Mouse (Mus musculus): ENCODE data around the gene Tmem245. TPM values are rescaled to one million over a fixed set of nuclear protein-coding genes. Genes with fewer than 3 reads are reported as not detected.
A peak's percentile ranks its signal among the peaks of the same experiment; 100 is the strongest.

The Tmem245 gene
- polyA plus RNA-seq, 1 experiment from 2014 or later: 23.1 TPM

DNA sequence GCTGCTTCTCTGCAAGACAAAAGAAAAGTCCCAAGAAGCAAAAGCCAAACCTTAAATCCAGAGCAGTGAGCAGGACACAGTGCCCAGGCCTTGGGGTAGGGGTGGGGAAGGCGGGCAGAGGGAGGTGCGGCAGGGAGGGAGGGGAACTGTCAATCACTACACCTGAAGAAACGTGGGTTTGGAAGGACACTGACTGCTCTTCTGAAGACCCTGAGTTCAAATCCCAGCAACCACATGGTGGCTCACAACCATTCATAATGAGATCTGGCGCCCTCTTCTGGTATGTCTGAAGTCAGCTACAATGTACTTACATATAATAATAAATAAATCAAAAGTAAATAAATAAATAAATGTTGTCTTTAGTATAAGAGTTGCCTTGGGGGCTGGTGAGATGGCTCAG, 102.3 kb downstream of the Tmem245 start:
- Histone ChIP-seq H3K36me3 (peaks cover 20% of the 10 kb centered on the region), H3K4me1 (replicated peaks) (peaks cover 9% of the 10 kb centered on the region), H3K27me3 (replicated peaks) (no peaks in the 10 kb centered on the region), H3K27ac (ENCODE audit: poor library complexity, severe bottlenecking) (no peak overlapping the region), H3K9me3 (replicated peaks) (peaks cover 6% of the 10 kb centered on the region), H3K4me3 (no peak overlapping the region), H3K4me2 (no peak overlapping the region), H3K9ac (no peak overlapping the region)
- 88% methylated on average over 4 of the region's 4 CpGs for WGBS
- ATAC-seq (ENCODE audit: insufficient number of reproducible peaks, low FRiP score): no peak

DNA sequence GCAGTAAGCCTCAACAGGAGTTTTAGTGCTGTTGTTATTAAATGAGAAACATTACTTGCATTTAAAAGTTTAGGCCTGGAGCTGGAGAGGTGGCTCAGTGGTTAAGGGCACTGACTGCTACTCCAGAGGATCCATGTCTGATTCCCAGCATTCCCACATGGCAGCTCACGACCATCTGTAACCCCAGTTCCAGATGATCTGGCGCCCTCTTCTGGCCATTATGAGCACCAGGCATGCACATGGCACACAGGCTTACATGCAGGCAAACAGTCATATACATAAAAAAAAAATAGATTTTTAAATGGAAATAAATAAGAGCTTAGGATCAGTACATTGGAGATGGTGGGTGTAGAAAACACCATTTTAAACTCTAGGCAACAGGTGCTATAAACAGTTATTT, 103.3 kb downstream of the Tmem245 start:
- 87% methylated on average over 2 of the region's 2 CpGs for WGBS
- Histone ChIP-seq H3K9ac (no peak overlapping the region), H3K4me2 (no peak overlapping the region), H3K27me3 (replicated peaks) (no peaks in the 10 kb centered on the region), H3K4me1 (replicated peaks) (peaks cover 9% of the 10 kb centered on the region), H3K27ac (ENCODE audit: poor library complexity, severe bottlenecking) (no peak overlapping the region), H3K36me3 (peaks cover 20% of the 10 kb centered on the region), H3K9me3 (replicated peaks) (peaks cover 6% of the 10 kb centered on the region), H3K4me3 (no peak overlapping the region)
- no peak for ATAC-seq (ENCODE audit: insufficient number of reproducible peaks, low FRiP score)

DNA sequence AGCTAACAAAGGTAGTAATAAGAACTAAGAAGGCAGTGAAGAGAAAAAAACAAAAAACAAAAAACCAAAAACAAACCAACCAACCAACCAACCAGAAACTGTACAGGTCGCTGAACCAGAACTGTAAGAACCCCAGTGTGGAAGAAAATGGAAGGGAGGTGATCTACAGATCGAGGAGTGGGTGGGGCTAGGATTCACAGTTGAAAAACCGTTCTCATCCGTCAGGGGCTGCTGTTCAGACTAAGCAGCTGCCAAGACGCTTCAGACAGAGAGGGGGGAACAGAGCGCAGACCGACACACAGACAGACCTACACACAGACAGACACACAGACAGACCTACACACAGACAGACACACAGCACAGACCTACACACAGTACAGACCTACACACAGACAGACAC, 104.7 kb downstream of the Tmem245 start:
- Histone ChIP-seq H3K4me2 (no peak overlapping the region), H3K27ac (ENCODE audit: poor library complexity, severe bottlenecking) (peak overlapping the region; percentile 63), H3K4me1 (replicated peaks) (peaks cover 9% of the 10 kb centered on the region), H3K36me3 (peaks cover 25% of the 10 kb centered on the region), H3K4me3 (no peak overlapping the region), H3K27me3 (replicated peaks) (no peaks in the 10 kb centered on the region), H3K9me3 (replicated peaks) (peaks cover 6% of the 10 kb centered on the region), H3K9ac (no peak overlapping the region)
- ATAC-seq (ENCODE audit: insufficient number of reproducible peaks, low FRiP score): no peak
- WGBS: 82% methylated on average over 7 of the region's 7 CpGs

DNA sequence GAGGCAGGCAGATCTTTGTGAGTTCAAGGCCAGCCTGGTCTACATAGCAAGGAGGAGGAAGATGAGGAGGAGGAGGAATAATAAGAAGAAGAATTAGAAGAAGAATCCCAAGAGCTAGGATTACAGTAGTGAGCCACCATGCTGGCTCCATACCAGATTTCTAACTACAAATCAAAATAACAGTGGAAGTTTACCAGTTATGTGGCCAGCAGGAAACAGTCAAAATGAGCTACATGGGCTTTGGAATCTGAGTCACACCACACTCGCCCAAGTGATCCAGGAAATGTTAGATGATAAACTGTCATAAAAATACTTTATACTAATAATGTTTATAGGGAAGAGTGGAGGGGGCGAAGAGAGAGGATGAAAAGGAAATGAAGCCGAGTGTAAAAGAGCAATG, 106.9 kb downstream of the Tmem245 start:
- Histone ChIP-seq H3K4me3 (no peak overlapping the region), H3K4me2 (no peak overlapping the region), H3K36me3 (peaks cover 27% of the 10 kb centered on the region), H3K9me3 (replicated peaks) (peaks cover 6% of the 10 kb centered on the region), H3K27me3 (replicated peaks) (no peaks in the 10 kb centered on the region), H3K9ac (no peak overlapping the region), H3K27ac (ENCODE audit: poor library complexity, severe bottlenecking) (no peak overlapping the region), H3K4me1 (replicated peaks) (0 out of 2 replicates have a peak, but pooled peaks cover 3% of the 10 kb centered on the region)
- no peak for ATAC-seq (ENCODE audit: insufficient number of reproducible peaks, low FRiP score)
- 82% methylated on average over 3 of the region's 3 CpGs for WGBS

DNA sequence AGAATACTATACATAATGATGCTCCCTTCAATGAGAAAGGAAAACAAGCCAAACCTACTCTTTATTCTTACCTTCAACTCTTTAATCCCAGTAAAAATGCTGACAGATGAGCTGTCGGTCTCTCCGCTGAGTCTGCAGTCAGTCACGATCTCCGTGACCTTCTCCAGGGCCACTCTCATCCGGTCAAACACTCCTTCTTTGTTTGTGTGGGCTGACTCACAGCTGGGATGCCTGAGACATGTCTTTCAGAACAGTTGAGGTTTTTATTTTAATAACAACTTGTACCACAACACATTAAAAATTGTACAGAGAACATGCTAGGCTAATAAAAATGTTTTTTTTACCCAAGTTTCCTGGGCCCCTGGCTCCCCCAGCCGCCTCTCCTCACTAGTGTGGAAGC, 109.6 kb downstream of the Tmem245 start:
- Histone ChIP-seq H3K27me3 (replicated peaks) (no peaks in the 10 kb centered on the region), H3K36me3 (peaks cover 18% of the 10 kb centered on the region; the same call in 1 of the 2 replicates), H3K4me2 (no peak overlapping the region), H3K4me1 (replicated peaks) (0 out of 2 replicates have a peak, but pooled peaks cover 2% of the 10 kb centered on the region), H3K27ac (ENCODE audit: poor library complexity, severe bottlenecking) (no peak overlapping the region), H3K4me3 (no peak overlapping the region), H3K9me3 (replicated peaks) (no peaks in the 10 kb centered on the region), H3K9ac (no peak overlapping the region)
- WGBS: 68% methylated on average over 6 of the region's 6 CpGs
- ATAC-seq (ENCODE audit: insufficient number of reproducible peaks, low FRiP score): no peak

DNA sequence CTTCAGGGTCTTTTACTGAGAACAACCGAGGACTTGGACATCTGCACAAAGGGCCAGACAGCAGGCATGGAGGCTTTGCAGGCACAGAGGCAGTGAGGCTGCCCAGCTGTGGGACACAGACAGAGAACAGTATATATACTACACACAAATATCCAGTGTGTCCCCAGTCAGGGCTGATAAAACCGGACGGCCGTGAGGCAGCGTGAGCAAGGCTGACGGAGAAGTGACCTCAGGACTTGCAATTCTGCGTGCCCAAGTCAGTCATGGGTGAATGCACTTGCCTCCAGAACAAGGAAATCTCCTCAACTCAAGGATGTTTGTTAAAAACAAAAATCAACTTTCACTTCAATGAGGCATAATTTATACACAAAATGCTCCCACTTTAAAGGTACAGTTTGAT, 115.2 kb downstream of the Tmem245 start:
- 60% methylated on average over 7 of the region's 7 CpGs for WGBS
- H3K27ac ChIP-seq (ENCODE audit: poor library complexity, severe bottlenecking): 0 out of 2 replicates have a peak overlapping the region, but pooled peaks have one; percentile 30

DNA sequence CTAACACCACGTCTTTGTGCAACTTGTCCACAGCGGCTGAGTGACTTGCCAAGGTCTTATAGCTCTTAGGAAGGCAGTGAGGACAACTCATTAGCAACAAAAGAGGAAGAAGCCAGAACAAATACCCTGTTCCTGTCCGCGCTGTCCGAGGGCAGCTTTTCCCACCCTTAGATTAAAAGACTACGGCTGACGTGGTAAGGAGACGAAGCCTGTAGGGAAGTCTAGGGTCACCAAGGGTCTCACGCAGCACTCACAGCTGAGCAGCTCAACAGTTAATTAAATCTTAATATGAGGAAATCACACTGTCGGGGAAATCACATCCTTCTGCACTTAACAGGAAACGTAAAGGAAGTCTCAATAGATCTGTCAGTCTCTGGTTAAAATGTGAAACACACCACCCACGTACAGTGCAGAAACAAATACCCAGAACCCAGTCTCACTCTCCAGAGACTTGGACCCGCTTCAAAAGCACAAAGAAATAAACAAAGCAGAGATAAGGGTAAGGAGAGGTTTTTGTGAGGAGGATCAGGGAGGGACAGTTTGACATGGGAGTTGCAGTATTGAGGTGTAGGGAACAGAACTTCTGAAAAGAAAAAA, 116.1 kb downstream of the Tmem245 start:
- Histone ChIP-seq H3K27me3 (replicated peaks) (no peaks in the 10 kb centered on the region), H3K4me3 (no peak overlapping the region), H3K27ac (ENCODE audit: poor library complexity, severe bottlenecking) (0 out of 2 replicates have a peak overlapping the region, but pooled peaks have one; percentile 18), H3K9me3 (replicated peaks) (no peaks in the 10 kb centered on the region), H3K4me2 (no peak overlapping the region), H3K9ac (no peak overlapping the region), H3K36me3 (peaks cover 22% of the 10 kb centered on the region), H3K4me1 (replicated peaks) (peaks cover 13% of the 10 kb centered on the region; the same call in 1 of the 2 replicates)
- ATAC-seq (ENCODE audit: insufficient number of reproducible peaks, low FRiP score): peak; percentile 59; the same call in 1 of the 2 replicates
- 53% methylated on average over 13 of the region's 13 CpGs for WGBS

More for the DNA sequence above, 115.2 kb downstream of the Tmem245 start:
- Histone ChIP-seq H3K4me1 (replicated peaks) (peaks cover 13% of the 10 kb centered on the region; the same call in 1 of the 2 replicates), H3K9me3 (replicated peaks) (no peaks in the 10 kb centered on the region), H3K4me2 (no peak overlapping the region), H3K4me3 (no peak overlapping the region), H3K36me3 (peaks cover 21% of the 10 kb centered on the region), H3K9ac (no peak overlapping the region), H3K27me3 (replicated peaks) (no peaks in the 10 kb centered on the region)
- ATAC-seq (ENCODE audit: insufficient number of reproducible peaks, low FRiP score): no peak

DNA sequence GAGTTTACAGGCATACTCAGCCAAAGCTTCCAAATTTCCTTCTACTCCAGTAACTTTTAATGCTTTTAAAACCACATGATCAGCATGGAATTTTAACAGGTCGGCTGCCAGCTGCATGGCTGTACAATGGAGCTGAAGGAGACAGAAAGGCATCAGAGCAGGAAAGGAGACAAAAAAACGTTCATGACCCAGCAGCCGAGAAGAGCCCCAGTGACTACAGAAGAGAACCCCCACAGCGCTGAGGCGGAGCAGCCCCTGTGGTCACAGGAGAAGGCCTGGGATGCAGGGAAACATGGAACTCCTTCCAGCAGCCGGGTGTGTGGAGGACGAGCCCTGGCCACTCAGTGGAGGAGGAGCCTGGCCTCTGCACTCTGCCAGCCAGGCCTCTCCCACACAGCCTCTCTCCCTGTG, 117.7 kb downstream of the Tmem245 start:
- H3K9ac ChIP-seq: no peak overlapping the region
- no peak overlapping the region for H3K27ac ChIP-seq (ENCODE audit: poor library complexity, severe bottlenecking)
- no peak overlapping the region for H3K4me3 ChIP-seq
- no peaks in the 10 kb centered on the region for H3K27me3 ChIP-seq (replicated peaks)
- ATAC-seq (ENCODE audit: insufficient number of reproducible peaks, low FRiP score): peak; percentile 36; the same call in 1 of the 2 replicates
- H3K36me3 ChIP-seq: peaks cover 22% of the 10 kb centered on the region
- no peak overlapping the region for H3K4me2 ChIP-seq
- H3K9me3 ChIP-seq (replicated peaks): no peaks in the 10 kb centered on the region
- H3K4me1 ChIP-seq (replicated peaks): peaks cover 13% of the 10 kb centered on the region; the same call in 1 of the 2 replicates
- WGBS: 60% methylated on average over 7 of the region's 7 CpGs

DNA sequence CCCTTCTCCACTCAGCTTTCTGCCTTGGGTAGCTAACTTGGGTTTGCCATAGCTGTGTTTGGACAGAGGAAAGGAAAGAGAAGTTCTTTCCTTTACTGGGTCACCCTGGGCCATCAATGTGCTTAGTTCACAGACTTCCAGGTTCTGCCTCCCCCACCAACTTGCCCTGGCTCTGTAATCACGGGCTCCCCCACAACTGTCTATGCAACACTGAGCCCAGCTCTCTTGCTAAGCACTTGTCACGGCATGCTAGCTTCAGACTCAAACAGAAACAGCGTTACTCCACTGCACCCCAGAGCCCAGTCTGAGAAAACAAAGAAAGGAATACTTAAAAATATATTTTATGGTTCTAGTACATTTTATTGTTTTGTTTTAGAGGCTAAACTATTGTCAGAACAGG, 118.3 kb downstream of the Tmem245 start:
- H3K27ac ChIP-seq (ENCODE audit: poor library complexity, severe bottlenecking): no peak overlapping the region
- no peak for ATAC-seq (ENCODE audit: insufficient number of reproducible peaks, low FRiP score)
- H3K9me3 ChIP-seq (replicated peaks): no peaks in the 10 kb centered on the region
- H3K9ac ChIP-seq: no peak overlapping the region
- no peak overlapping the region for H3K4me2 ChIP-seq
- peaks cover 13% of the 10 kb centered on the region; the same call in 1 of the 2 replicates for H3K4me1 ChIP-seq (replicated peaks)
- peaks cover 19% of the 10 kb centered on the region for H3K36me3 ChIP-seq
- no peaks in the 10 kb centered on the region for H3K27me3 ChIP-seq (replicated peaks)
- WGBS: 75% methylated on average over 3 of the region's 3 CpGs
- no peak overlapping the region for H3K4me3 ChIP-seq

DNA sequence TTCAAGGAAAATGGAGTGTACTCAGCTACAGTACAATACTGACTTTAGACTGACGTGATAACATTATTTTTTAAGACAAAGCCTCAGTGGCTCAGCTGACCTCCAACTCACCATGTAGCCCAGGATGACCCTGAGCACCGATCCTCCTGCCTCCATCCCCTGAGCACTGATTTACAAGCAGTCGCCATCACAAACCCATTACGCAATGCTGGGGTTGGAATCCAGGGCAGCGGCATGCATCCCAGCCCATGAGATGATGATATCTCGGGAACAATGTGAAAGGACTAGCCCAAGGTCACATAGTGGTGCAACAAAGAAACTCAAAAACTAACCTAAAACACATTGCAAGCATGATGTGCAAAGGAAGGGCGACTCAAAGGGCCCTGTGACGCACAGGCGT, 123.0 kb downstream of the Tmem245 start:
- H3K27ac ChIP-seq (ENCODE audit: poor library complexity, severe bottlenecking): no peak overlapping the region

DNA sequence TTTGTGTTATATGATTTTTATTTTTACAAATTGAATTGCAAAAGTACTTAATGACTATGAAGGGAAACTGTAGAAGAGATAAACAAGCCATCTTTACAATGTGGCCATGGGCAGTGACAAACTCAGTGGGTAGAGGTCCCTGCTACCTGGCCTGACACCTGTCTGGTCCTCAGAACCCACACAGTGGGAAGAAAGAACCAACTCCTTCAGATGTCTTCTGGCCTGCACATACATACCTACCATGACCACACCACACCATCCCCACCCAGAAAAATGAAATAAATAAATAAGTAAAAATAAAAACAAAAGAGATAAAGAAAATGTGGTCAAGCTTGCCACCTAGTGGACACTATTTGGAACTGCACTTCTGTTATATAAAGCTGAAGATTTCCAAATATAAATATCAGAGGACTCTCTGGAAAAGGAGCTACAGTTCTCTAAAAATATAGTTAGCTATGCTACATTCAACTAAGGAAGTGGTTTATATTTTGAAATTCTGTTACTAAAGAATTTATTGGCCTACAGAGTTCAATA, 127.2 kb downstream of the Tmem245 start:
- no peak for ATAC-seq (ENCODE audit: insufficient number of reproducible peaks, low FRiP score)
- Histone ChIP-seq H3K4me3 (no peak overlapping the region), H3K27ac (ENCODE audit: poor library complexity, severe bottlenecking) (no peak overlapping the region), H3K9me3 (replicated peaks) (no peaks in the 10 kb centered on the region), H3K4me2 (no peak overlapping the region), H3K9ac (no peak overlapping the region), H3K36me3 (no peaks in the 10 kb centered on the region; the same call in 1 of the 2 replicates), H3K27me3 (replicated peaks) (no peaks in the 10 kb centered on the region), H3K4me1 (replicated peaks) (no peaks in the 10 kb centered on the region)

More for the DNA sequence above, 123.0 kb downstream of the Tmem245 start:
- Histone ChIP-seq H3K36me3 (peaks cover 10% of the 10 kb centered on the region), H3K4me1 (replicated peaks) (no peaks in the 10 kb centered on the region), H3K4me3 (no peak overlapping the region), H3K9me3 (replicated peaks) (no peaks in the 10 kb centered on the region), H3K27me3 (replicated peaks) (no peaks in the 10 kb centered on the region), H3K9ac (no peak overlapping the region), H3K4me2 (no peak overlapping the region)
- WGBS: 75% methylated on average over 9 of the region's 9 CpGs
- no peak for ATAC-seq (ENCODE audit: insufficient number of reproducible peaks, low FRiP score)

Measured in heart, embryonic 12.5 days (tissue).